Mouse (Mus musculus) left cerebral cortex, adult 11 months (tissue): ENCODE measurements at regions not wholly inside any gene's neighbourhood (a gene's known extent, or its start where the extent isn't known, plus 50 kb on each side); places are given as distances from the start of the nearest gene placed in this dataset.
"Not testable (repeated sequence)": the region's sequence is repeated elsewhere in the genome, so short reads cannot be mapped to it uniquely, and the experiment has no call there.

Source experiments
- DNase-seq: peaks from one replicate; pipeline ENCODE4 v3.0.0; 2022; ENCODE audit warnings: low spot score

DNA sequence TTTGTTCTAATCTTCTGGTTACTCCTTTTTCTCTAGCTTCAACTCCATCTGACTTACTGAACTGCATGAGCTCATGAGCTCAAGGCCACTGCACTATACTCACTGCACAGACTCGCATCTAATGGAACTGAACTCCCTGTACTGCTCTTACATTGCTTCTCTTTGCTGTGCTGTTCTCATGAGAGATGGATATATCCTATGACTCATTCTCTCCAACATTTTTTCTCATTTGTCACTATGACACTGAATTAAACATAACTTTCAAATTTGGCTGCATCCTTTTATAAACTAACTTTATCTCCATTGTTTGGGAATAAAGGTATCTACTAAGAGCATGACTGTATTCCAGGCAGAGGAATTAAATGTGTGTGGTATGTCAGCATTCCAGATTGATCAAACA is 806.2 kb downstream of the Rab28 start:
- no peak for DNase-seq

DNA sequence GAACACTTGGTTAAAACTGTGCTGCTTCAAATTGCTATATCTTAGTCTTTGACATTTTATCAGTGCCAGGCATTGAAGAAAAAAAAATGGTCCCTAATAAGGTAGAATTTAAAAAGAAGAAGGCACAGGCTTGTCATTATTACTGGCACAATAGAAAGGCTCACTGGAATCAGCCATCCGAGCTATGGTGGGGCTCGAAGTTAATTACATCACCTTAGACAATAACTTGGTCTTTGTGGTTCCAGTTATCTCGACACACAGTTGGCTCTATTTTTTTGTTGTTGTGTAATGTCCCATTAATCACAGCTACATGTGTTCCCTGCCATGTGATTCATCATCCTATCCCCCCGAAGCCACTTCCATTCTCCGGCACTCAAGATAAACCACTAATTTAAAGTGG is 825.1 kb downstream of the Rab28 start:
- DNase-seq: no peak

DNA sequence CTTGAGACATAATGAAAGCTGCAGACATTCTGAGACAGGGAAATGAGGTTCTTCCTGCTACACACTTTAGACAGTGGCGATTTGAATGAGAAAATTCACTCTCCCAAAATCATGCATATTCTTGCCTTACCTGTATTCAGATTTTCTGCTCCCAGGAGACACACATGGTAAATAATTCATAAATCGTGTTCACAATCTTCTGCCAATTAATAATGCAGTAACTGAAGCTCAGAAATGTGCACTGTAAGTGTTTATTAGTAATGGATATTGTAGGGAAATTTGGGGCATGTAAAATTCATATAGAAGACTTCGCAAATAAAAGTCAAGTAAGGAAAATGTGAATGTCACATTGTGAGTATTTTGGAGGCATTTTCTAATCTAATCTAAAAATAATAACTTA is 830.2 kb downstream of the Rab28 start:
- DNase-seq: no peak

DNA sequence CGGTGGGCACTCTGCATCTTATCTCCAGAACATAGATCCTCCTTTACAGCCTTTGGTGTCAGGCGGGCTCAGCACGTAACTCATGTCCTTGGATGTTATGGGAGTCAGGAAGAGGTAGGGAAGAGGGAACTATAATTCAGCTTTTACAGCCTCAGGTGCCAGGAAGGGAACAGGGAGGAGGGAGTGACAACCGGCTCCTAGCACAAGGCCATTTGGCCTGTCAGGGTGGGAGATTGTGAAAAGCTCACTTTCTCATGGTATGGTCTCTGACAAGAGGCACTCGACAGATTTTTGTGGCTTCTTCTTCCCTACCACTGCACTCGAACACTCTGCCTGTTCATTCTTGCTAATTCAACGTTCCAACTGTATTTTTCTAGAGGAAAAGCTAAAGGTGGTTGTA is 845.6 kb downstream of the Rab28 start:
- DNase-seq: not testable (repeated sequence)
